Mouse (Mus musculus) small intestine, adult 2 months (tissue): ENCODE measurements around the gene Adarb1.

Experiments used
- CTCF ChIP-seq: fragments of 200-500 bp; IDR thresholded peaks from 2 replicates; pipeline ENCODE4 v1.5.1; 2012; ENCODE audit warnings: low read depth, mild to moderate bottlenecking, control low read depth, inconsistent platforms, low read length, moderate library complexity, mixed read lengths; ENCODE audit not compliant: insufficient replicate concordance, insufficient read length; ENCODE audit errors: extremely low read depth
- POLR2A ChIP-seq: fragments of 200-500 bp; IDR thresholded peaks from 2 replicates; pipeline ENCODE4 v1.6.1; 2012; ENCODE audit warnings: low read depth, mild to moderate bottlenecking, control low read depth, inconsistent platforms, low read length, moderate library complexity

- TF ChIP-seq CTCF (no peak), POLR2A (no peak)
Measured at GRCm38 (mm10) chr10:77385731-77386130, 32.3 kb downstream of the Adarb1 start.
